Mouse (Mus musculus): ENCODE measurements around the gene Hist1h3f.
A peak's percentile ranks its signal among the peaks of the same experiment; 100 is the strongest.

Hist1h3f gene

DNA sequence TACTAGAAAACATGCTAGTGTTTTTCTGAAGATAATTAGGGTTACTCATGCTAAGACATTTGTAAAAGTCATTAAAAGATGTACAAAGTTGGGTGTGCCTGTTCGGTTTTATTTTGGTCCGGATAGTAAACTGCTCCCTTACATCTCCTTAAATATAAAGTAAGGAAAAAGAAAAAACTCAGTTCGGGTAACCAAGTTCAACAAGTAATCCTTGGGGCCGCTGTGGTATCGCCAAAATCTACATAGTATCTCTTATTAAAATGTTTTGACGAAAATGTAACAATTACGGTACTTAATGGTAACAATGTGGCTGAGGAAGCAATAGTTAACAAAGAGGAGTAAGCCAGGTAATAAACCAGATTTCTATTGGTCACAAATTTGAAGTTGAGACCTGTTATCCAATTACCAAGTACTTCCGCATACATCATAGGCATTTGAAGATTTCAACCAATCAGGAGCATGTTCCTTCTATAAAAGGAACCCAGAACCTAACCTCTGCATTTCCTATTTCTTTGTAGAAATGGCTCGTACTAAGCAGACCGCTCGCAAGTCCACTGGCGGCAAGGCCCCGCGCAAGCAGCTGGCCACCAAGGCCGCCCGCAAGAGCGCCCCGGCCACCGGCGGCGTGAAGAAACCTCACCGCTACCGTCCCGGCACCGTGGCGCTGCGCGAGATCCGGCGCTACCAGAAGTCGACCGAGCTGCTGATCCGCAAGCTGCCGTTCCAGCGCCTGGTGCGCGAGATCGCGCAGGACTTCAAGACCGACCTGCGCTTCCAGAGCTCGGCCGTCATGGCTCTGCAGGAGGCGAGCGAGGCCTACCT, at the start of gene Hist1h3f:
TSS of gene Hist1h3f (plus strand) at position 88 of the 822 bp plus-strand sequence.
- DNase-seq (ENCODE audit: extremely low read depth, insufficient read length, low spot score): peak; percentile 92

DNA sequence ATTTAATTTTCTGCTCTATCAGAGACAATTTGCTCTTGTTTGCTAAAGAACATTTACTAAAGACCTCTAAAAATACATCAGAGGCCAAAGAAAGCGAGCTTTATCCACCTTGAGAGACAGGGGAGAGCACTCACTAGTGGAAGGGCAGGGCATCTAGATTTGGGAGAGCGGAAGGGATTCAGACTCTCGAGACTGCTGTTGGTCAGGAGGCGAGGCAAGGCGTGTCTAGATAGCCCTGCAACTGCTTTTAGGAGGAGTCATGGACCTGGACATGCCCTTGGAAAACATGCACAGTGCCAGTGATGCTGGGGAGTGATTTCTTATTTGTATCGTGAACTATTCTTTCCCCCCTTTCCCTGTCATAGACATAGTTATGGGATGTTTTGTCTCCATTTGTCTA, 48.3 kb upstream of the Hist1h3f start:
- DNase-seq (ENCODE audit: extremely low read depth, insufficient read length, low spot score): no peak

DNA sequence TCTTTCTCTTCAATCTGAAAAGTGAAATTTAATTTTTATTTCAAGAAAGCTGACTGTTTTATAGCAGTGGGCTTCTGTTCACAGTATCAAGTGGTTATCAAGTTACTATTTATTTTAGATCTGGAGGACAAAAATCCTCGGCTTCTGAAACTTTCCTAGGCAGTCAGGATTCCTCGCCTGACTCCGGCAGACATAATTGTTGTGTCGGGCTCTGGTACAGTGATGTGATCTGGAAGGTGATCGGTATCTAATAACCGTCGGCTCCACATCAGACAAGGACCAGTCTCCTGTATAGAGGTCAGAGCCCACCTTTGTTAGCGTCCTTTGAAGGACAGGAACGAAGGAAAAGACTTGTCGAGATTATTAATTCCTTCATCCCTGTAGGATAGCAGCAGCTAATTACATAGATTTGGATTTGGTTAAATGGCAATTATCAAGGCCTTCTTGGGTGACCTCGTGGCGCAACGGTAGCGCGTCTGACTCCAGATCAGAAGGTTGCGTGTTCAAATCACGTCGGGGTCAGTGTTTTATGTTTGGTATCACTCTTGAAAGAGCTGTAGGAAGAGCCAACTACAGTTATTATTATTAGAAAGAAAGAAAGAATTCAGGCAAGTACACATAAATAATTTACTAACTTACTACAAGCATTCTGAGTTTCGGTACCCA, 46.1 kb upstream of the Hist1h3f start:
- DNase-seq (ENCODE audit: extremely low read depth, insufficient read length, low spot score): peak; percentile 54

DNA sequence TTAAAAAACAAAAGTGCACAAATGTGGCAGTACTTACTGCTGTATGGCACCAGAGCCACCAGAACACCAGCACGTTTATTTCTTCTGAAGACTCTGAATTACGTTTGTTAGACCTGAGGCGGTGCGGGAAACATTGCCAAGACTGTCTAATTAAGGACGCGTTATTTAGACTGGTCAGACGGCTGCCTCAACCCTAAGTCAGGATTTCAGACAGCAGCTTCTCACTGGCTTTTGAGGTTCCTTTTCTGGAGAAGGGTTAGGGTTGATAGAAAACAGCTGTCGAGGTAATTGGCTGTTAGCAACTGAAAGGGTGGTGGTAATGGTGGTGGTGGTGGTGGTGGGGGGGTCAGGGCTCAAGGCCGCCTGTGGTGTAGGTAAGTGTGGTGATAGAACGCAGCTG, 45.2 kb upstream of the Hist1h3f start:
- no peak for DNase-seq (ENCODE audit: extremely low read depth, insufficient read length, low spot score)

DNA sequence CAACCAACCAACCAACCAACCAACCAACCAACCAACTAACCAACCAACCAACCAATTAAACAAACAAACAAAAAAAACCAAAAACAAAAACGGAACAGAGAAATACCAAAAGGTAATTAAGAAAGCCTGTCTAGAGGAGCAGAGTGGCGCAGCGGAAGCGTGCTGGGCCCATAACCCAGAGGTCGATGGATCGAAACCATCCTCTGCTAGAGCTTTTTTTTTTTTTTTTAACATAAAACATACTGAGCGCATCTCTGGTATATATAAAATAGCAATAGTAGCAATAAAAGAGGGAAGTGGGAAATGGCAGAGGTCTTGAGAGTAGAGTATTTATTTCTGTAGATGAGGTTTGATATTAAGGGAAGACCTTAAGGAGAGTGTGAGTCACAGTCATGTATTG, 43.9 kb upstream of the Hist1h3f start:
- DNase-seq (ENCODE audit: extremely low read depth, insufficient read length, low spot score): peak; percentile 36

DNA sequence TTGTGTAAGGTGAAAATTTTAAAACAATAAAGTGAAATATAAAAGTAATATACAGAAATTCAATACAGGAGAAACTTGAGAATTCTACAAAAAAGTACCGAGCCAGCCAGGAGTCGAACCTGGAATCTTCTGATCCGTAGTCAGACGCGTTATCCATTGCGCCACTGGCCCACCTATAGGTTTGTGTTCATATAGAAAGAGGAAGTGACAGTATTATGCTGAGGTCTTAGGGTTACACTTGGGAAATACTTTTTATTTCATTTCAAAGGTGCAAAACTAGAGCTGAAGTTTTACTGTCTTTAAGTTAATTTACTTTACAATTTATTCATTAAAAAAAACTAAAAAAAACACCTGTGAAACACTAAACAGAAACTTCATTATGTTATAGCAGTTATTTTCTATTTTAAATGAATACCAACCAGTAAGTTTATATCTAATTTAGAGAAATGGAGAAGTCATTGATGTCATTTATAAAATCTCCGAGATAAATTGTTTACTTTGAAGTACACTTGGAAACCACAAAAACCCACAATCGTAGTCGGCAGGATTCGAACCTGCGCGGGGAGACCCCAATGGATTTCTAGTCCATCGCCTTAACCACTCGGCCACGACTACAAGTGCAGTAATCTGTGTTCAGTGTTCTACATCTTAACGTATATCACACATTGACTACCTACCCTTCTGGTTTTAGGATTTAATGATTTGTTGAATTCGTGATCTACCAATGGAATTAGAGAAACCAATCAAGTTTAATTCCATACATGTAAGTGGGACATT, 43.2 kb upstream of the Hist1h3f start:
- peak; percentile 70 for DNase-seq (ENCODE audit: extremely low read depth, insufficient read length, low spot score)

DNA sequence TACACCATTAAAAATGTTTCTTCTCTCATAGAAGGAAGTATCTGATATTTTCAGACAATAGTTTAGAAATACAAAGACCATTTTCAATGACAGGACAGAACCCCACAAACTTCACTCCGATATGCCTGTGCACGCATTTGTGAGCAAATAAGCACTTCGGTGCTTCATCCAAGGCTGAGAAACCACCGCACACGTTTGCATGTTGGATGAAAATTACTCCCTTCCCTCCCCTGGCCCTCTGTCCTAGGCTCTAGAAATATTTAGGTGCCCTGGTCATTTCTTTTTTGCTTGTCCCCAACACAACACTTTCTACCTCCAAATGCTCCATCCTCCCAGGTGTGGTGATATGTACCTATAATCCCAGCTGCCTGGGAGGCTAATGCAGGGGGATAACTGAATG, 42.3 kb upstream of the Hist1h3f start:
- DNase-seq (ENCODE audit: extremely low read depth, insufficient read length, low spot score): no peak

DNA sequence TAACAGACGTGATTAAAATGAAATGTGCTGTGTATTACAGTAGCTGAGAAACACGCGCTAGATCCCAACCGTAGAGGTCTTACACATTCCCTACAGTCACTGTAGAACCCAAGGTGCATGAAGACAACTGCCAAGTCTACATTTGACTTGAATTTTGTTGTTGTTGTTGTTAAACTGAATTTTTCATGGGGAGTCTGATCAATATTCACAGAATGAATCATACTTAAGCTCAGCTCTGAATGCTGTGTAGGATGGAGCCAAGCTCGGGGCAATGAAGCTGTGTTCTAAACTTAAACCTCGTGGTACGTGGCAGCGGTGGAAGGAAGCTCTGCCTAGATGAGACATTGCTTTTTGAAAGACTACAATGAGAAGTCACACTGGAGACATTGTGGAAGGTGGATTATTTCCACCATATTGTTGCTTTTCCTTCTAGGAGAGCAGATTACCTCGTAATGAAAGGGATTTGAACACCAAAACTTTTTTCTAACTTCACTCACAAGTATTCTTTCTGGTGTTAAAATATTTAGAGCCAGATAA, 41.8 kb upstream of the Hist1h3f start:
- DNase-seq (ENCODE audit: extremely low read depth, insufficient read length, low spot score): no peak

DNA sequence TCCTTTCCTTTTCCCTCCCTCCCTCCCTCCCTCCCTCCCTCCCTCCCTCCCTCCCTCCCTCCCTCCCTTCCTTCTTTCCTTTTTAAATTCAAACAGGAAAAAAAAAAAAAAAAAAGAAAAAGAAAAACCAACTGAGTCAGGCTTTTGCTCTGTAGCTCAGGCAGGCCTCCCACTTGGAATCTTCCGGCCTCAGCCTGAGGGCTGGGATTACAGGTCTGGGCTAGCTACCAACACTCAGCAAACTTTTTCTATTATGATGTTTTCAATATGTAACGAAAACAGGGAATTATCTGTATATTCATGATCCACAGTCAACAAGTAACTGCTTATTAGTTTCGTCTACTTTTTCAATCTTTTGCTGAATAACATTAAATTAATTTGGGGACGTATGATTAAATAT, 40.9 kb upstream of the Hist1h3f start:
- no peak for DNase-seq (ENCODE audit: extremely low read depth, insufficient read length, low spot score)

DNA sequence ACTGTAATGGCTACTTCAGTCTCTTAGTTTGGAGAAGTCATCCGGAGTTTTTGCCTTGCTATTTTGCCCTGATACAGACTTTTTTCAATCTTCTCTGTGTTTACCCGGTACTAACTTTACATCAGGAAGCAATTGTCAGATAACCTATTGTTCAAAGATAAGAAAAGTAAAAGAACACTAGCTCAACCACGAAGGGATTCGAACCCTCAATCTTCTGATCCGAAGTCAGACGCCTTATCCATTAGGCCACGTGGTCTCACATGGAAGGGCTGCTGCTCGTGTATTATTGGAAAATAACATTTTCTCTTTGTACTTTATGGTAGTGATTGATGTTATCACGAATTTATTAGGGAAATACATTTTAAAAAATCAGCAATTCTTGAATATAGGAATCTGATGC, 40.1 kb upstream of the Hist1h3f start:
- peak; percentile 51 for DNase-seq (ENCODE audit: extremely low read depth, insufficient read length, low spot score)

DNA sequence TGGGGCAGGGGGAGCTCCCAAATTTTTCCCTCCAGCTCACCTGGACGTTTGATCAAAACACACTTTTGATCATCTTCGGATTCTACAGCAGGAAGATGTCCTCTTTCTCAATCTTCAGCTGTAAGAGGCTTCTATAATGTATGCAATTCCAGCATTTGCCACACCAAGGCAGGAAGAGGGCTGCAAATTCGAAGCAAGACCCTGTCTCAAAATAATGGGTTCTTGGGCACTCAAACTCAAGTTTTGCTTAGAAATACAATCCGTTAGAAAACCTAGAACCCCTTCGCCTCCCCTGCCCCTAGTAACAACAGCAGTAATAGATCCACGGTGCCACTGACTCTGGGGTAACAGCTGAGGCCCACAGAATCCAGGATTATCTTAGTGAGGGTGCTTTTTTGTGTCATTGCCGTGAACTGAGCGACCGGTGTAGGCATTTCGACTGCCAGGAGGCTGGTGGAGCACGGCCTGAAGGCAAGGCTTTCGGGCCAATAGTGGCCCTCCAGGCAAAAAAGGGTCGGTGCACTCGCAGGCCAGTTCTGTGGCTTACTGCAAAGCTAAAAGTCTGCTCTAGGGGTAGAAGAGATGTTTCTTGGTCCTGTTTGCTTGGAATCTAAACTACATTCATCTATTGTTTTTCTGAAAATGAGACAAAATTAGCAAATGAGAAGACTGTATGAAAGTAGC, 38.0 kb upstream of the Hist1h3f start:
- peak; percentile 56 for DNase-seq (ENCODE audit: extremely low read depth, insufficient read length, low spot score)

DNA sequence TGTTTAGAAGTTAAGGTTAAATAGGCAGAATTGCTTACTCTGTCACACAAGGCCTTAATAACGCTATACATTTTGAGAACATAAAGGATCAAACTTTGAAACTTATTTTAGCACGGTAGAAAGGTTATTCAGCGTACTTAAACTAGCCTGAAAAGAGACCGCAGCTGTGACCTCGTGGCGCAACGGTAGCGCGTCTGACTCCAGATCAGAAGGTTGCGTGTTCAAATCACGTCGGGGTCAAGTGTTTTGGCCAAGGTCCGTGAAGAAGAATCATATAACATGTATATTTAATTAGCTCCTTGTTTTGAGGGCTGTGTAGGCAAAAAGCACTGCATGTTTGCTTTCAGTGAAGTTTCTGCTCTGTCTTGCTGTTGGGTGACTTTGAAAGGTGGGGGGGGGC, 37.5 kb upstream of the Hist1h3f start:
- peak; percentile 69 for DNase-seq (ENCODE audit: extremely low read depth, insufficient read length, low spot score)

DNA sequence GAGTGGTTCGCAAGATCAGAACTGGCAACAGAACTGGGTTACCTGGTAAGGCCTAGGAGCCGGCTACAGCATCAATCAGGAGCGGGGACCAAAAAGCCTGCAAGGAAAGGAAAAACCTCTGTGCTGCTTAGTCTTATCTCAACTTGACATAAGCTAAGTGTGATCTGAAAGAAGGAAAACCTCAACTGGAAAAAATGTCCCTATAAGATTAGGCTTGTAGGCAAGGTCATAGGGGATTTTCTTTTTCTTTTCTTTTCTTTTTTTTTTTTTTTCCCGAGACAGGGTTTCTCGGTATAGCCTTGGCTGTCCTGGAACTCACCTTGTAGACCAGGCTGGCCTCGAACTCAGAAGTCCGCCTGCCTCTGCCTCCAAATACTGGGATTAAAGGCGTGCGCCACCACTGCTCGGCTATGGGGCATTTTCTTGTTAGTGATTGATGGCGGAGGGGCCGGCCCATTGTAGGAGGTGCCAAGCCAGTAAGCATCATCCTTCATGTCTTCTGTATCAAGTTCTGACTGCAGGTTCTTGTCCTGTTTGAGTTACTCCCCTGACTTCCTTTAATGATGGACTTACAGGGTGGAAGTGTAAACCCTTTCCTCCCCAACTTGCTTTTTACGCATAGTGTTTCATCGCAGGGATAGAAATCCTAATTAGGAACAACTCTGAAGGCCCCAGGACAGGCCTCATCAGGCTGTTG, 36.9 kb upstream of the Hist1h3f start:
- DNase-seq (ENCODE audit: extremely low read depth, insufficient read length, low spot score): no peak

DNA sequence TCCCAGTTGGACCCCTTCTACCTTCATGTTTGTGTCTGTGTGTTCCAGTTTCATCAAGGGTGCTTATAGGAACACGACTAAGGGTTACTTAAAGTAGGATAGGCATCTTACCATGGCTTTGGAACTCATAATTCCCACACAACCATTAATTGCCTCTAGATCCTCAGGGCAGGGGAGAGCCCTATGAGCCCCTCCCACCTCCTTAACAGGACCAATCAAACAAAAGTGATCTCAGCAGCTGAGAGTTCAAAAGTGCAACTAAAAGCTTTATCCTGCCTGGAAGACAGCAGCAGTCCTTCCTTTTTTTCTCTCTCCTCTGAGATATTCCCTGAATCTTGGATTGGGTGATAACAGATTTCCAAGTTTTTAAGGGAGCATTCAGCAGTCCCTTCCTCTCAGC, 33.7 kb upstream of the Hist1h3f start:
- DNase-seq (ENCODE audit: extremely low read depth, insufficient read length, low spot score): no peak

DNA sequence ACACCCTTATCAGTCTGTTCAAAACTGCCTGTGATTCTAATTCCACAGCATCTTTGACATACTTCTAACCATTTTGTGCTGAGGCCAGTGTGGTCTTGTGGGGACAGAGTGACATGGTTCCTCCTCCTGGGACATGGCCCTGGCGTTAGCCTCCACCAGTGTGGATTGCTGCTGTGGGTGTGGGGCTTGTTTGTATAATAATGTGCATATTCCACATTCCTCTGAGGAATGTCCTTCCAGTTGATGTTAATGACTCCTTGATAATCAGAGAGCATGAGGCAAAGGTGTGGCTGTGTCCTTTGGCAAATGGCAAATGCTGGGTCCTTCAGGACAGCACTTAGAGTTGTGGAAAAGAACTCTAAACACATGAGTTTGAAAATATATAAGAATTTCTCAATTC, 30.3 kb upstream of the Hist1h3f start:
- DNase-seq (ENCODE audit: extremely low read depth, insufficient read length, low spot score): no peak

DNA sequence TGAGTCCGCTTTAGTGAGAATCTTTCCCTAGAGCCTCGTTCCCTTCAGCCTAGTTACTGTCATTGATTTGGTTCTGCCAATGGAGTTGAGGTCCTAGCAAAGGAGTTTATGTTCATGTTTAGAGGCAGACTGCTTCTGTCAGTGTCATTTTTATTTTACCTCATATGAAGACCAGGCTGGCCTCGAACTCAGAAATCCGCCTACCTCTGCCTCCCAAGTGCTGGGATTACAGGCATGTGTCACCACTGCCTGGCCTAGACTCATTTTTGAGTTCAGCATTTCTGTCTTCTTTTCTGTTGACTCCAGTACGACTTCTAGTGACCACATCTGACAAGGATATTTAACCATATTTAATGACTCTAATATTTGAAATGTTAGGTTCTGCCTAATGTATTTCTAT, 28.6 kb upstream of the Hist1h3f start:
- DNase-seq (ENCODE audit: extremely low read depth, insufficient read length, low spot score): peak; percentile 50

DNA sequence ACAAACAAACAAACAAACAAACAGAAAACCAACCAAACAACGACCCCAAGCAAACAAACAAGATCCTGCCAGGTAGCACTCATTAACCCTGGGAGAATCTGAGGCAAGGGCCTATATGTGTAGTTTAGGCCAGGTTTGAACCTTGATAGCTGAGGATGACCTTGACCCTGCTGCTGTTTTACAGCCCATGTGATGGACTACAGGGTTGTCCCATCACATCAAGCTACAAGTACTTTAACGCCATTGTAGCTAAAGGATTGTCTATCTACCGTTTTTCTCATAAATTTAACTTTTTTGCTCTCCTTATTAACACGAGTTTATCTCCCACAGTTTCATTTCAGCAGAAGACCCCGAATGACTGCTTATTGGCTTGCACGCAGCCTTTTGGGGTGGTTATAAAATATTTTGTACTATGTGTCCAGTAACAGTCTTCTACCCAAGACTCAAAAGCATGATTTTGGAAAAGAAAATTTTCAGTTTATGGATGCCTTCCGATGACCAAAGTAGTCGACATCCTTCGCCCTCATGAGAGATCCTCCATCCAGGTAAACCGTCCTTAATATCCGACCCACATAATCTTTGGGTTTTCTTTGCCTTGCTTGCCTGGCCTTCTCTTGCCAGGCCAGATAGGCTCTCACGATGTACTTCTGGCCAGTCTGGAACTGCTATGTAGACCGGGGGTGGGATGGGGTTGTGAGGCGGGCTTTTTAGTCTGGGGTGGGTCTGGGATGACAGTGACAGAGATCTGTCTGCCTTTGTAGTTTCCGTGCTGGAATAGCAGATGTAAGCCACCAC, 27.8 kb upstream of the Hist1h3f start:
- no peak for DNase-seq (ENCODE audit: extremely low read depth, insufficient read length, low spot score)

DNA sequence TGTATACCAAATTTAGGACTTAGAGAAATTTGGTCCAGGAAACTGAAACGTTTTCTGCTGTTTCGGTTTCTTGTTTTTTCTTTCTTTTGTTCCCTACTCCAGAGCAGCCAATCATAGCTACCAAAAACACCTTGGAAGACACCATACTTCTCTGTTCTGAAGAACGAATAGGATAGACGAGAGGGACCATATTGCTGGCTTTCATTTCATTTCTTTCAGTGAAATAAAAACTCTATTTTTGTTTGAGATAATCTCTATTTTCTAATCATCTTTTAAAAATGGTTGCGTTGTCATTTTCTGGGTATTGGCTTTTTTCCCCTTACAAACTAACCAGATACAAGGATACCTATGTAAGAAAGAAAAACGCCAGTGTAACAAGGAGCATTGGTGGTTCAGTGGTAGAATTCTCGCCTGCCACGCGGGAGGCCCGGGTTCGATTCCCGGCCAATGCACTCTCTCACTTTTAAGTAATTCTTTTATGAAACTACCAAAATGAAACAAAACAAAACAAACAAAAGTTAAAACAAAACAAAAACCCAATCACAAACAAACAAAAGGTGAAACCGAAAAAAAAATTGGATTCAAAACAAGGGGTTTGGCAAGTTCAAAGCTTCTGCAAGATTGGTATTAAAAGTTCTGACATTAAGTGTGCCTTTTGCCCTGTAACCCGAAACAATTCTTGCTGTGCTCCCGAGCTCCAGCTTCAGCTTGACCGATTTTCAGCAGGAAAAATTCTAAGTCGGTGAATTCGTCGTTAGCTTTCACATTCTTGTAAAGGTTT, 26.8 kb upstream of the Hist1h3f start:
- DNase-seq (ENCODE audit: extremely low read depth, insufficient read length, low spot score): peak; percentile 73
